Mouse (Mus musculus) forebrain, postnatal 0 days (tissue): ENCODE results near the gene Slc37a3. TPM values are rescaled to one million over a fixed set of nuclear protein-coding genes. Genes with fewer than 3 reads are reported as not detected.

Experiments
- ATAC-seq: fragments of 200-750 bp; cut with Nextera tagmentation; 2 replicates; pipeline ENCODE4 v1.8.0; 2017; ENCODE audit warnings: mild to moderate bottlenecking, moderate library complexity
- DNase-seq: peaks from one replicate; pipeline ENCODE4 v3.0.0-alpha.2; 2015
- H3K27ac ChIP-seq: fragments of 300-500 bp; sonication (generic); 2 replicates; pipeline ENCODE4 v1.5.1; 2014; ENCODE audit warnings: low read depth, mild to moderate bottlenecking, antibody characterized with exemption, low read length, moderate library complexity, mixed read lengths
- H3K27me3 ChIP-seq: fragments of 300-500 bp; sonication (generic); 2 replicates; pipeline ENCODE4 v1.6.1; 2014; ENCODE audit warnings: mild to moderate bottlenecking, low read length, mixed read lengths; ENCODE audit not compliant: insufficient read depth
- H3K36me3 ChIP-seq: fragments of 300-500 bp; sonication (generic); 2 replicates; pipeline ENCODE4 v1.6.1; 2014; ENCODE audit warnings: mild to moderate bottlenecking, moderate library complexity; ENCODE audit not compliant: insufficient read depth
- H3K4me1 ChIP-seq: fragments of 300-500 bp; sonication (generic); 2 replicates; pipeline ENCODE4 v1.6.1; 2014; ENCODE audit warnings: antibody characterized with exemption; ENCODE audit not compliant: insufficient read depth
- H3K4me2 ChIP-seq: fragments of 300-500 bp; sonication (generic); 2 replicates; pipeline ENCODE4 v1.6.1; 2014; ENCODE audit warnings: low read depth, mild to moderate bottlenecking, moderate library complexity
- H3K4me3 ChIP-seq: fragments of 300-500 bp; sonication (generic); 2 replicates; pipeline ENCODE4 v1.5.1; 2014; ENCODE audit warnings: low read depth, low read length, mixed read lengths
- H3K9ac ChIP-seq: fragments of 300-500 bp; sonication (generic); 2 replicates; pipeline ENCODE4 v1.6.1; 2014; ENCODE audit warnings: mild to moderate bottlenecking
- H3K9me3 ChIP-seq: fragments of 300-500 bp; sonication (generic); 2 replicates; pipeline ENCODE4 v1.6.1; 2016; ENCODE audit warnings: low read length
- CTCF ChIP-seq: sonication (generic); IDR thresholded peaks from 2 replicates; pipeline ENCODE4 v1.5.1; 2016; ENCODE audit warnings: antibody characterized with exemption, control low read depth, low read depth
- WGBS: fragments of 180-500 bp; shearing (Covaris S2); extraction: QIAGEN DNeasy Blood & Tissue Kit; methylation state at CpG from one replicate; pipeline ENCODE4 v1.1.7; 2014; 5-methylcytosine and 5-hydroxymethylcytosine counted together
- polyA plus RNA-seq: library from polyadenylated mRNA; unstranded; fragments of >200 nt; fragmentation: Nextera tagmentation; extraction: Ambion mirVana; gene quantifications from 2 replicates; pipeline ENCODE4 v1.2.1, GENCODE M21; 2015
- total RNA-seq: library from RNA; depleted of rRNA; stranded (reverse); fragments of >200 nt; gene quantifications from 2 replicates; pipeline ENCODE4 v1.2.3, GENCODE M21; 2014; rRNA removed

Slc37a3 gene
- total RNA-seq (32.0 and 38.5 TPM in 2 replicates), polyA plus RNA-seq (44.4 and 58.2 TPM in 2 replicates)

DNA sequence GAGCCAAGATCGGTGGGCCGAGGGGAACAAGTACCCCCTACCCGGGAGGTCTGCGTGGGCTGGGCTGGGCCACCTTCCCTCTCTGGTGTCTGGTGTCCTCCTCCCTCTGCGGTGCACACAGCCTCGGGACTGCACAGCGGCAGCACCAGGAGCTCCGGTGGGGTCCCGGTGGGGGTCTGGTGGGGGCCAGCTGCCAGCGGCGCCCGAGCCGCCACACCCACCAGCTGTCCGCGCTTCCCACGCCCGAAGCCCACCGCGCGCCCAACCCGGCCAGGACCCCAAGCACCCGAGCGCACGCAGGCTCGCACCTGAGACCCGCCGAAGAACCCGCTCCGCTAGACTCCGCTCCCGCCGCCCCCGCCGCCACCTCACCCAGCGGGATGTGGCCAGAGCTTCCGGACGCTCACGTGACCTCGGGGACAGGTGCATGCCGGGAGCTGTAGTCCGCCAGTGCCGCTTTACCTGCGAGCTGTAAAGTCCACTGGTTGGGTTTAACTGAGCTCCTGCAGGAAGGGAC, at the start of gene Slc37a3:
Gene Slc37a3 (minus strand): TSS at position 365 of the 517 bp plus-strand sequence.
- peak; percentile 88 for DNase-seq
- Histone ChIP-seq H3K27me3 (no peaks in the 10 kb centered on the region; the same call in 1 of the 2 replicates), H3K27ac (peak within 1 kb of the TSS; percentile 10; the same call in 1 of the 2 replicates), H3K36me3 (no peaks in the 10 kb centered on the region; the same call in 1 of the 2 replicates), H3K4me1 (no peaks in the 10 kb centered on the region), H3K4me2 (peak within 1 kb of the TSS; percentile 63), H3K4me3 (peak within 1 kb of the TSS; percentile 83), H3K9ac (peak within 1 kb of the TSS; percentile 88), H3K9me3 (no peaks in the 10 kb centered on the region)
- WGBS: under 1% methylated on average over 41 of the region's 43 CpGs
- 0 out of 2 replicates have a peak, but pooled peaks have one; percentile 2 for TF ChIP-seq CTCF
- ATAC-seq: peak; percentile 92

GRCm38 (mm10) chr6:39426725-39427124, 49.2 kb upstream of the Slc37a3 start:
- Histone ChIP-seq H3K4me1 (no peaks in the 10 kb centered on the region), H3K4me2 (no peak overlapping the region), H3K4me3 (no peak overlapping the region), H3K9me3 (no peaks in the 10 kb centered on the region), H3K36me3 (no peaks in the 10 kb centered on the region), H3K9ac (no peak overlapping the region), H3K27me3 (no peaks in the 10 kb centered on the region), H3K27ac (no peak overlapping the region)
- 94% methylated on average over 3 of the region's 4 CpGs for WGBS
- ATAC-seq: no peak
- no peak for DNase-seq
- no peak for TF ChIP-seq CTCF

DNA sequence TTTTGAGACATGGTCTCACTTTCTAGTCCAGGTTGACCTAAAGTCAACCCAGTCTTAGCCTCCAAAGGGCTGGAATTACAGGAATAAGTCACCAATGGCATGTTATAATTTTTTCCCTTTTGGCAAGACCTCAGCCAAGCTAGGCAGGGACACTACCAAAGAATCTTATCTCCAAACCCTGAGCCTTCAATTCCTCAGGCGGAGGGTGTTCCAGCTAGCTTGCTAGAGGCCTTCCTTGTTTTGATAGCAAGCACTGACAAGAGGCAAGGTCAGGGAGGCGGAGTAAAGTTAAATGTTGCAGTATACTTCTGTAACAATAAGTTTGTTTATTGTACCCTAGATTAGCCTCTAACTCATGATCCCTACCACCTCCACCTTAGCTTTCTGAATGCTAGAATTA, 47.7 kb upstream of the Slc37a3 start:
- H3K27me3 ChIP-seq: no peaks in the 10 kb centered on the region
- H3K4me3 ChIP-seq: no peak overlapping the region
- H3K27ac ChIP-seq: no peak overlapping the region
- no peak for TF ChIP-seq CTCF
- no peaks in the 10 kb centered on the region for H3K9me3 ChIP-seq
- WGBS: 91% methylated on average over 2 of the region's 2 CpGs
- no peak overlapping the region for H3K9ac ChIP-seq
- H3K4me1 ChIP-seq: no peaks in the 10 kb centered on the region
- DNase-seq (no peak), ATAC-seq (no peak)
- H3K36me3 ChIP-seq: no peaks in the 10 kb centered on the region
- no peak overlapping the region for H3K4me2 ChIP-seq

GRCm38 (mm10) chr6:39423686-39424085, 46.2 kb upstream of the Slc37a3 start:
- 90% methylated on average over 7 of the region's 7 CpGs for WGBS
- Histone ChIP-seq H3K27me3 (no peaks in the 10 kb centered on the region), H3K4me3 (no peak overlapping the region), H3K4me2 (no peak overlapping the region), H3K9ac (no peak overlapping the region), H3K27ac (no peak overlapping the region), H3K36me3 (no peaks in the 10 kb centered on the region), H3K4me1 (no peaks in the 10 kb centered on the region), H3K9me3 (no peaks in the 10 kb centered on the region)
- DNase-seq (no peak), ATAC-seq (no peak)
- TF ChIP-seq CTCF: no peak

DNA sequence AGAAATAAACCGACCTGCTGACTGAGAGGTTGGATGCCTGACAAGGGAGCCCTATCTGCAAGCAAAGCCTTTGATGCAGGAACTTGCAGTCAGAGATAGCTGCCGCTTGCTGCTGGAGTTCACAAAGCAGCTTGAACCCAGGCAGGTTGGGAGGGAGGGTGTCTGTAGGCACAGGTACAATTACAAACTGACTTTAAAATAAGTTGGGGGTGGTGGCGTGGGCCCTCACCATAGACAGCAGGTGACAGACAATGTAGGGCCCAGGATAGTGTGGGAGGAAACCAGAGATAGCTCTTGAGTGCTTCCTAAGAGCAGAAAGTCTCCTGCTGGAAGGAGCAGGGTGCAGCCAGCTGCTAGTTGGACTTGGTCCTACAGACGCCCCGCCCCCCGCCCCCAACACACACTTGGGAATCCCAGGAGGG, 45.7 kb upstream of the Slc37a3 start:
- no peak for TF ChIP-seq CTCF
- Histone ChIP-seq H3K36me3 (no peaks in the 10 kb centered on the region), H3K9ac (no peak overlapping the region), H3K4me2 (no peak overlapping the region), H3K9me3 (no peaks in the 10 kb centered on the region), H3K4me1 (peaks cover 3% of the 10 kb centered on the region; the same call in 1 of the 2 replicates), H3K4me3 (no peak overlapping the region), H3K27me3 (no peaks in the 10 kb centered on the region), H3K27ac (no peak overlapping the region)
- WGBS: 71% methylated on average over 6 of the region's 6 CpGs
- ATAC-seq (no peak), DNase-seq (no peak)

- Histone ChIP-seq H3K9me3 (no peaks in the 10 kb centered on the region), H3K4me3 (peak overlapping the region; percentile 97), H3K36me3 (no peaks in the 10 kb centered on the region), H3K27ac (peak overlapping the region; percentile 95; the same call in 1 of the 2 replicates), H3K9ac (peak overlapping the region; percentile 79; the same call in 1 of the 2 replicates), H3K4me2 (peak overlapping the region; percentile 61), H3K27me3 (no peaks in the 10 kb centered on the region), H3K4me1 (peaks cover 8% of the 10 kb centered on the region; the same call in 1 of the 2 replicates)
- DNase-seq: no peak
- no peak for TF ChIP-seq CTCF
- 41% methylated on average over 4 of the region's 4 CpGs for WGBS
- no peak for ATAC-seq
Observed at GRCm38 (mm10) chr6:39420867-39421266, 43.4 kb upstream of the Slc37a3 start.

DNA sequence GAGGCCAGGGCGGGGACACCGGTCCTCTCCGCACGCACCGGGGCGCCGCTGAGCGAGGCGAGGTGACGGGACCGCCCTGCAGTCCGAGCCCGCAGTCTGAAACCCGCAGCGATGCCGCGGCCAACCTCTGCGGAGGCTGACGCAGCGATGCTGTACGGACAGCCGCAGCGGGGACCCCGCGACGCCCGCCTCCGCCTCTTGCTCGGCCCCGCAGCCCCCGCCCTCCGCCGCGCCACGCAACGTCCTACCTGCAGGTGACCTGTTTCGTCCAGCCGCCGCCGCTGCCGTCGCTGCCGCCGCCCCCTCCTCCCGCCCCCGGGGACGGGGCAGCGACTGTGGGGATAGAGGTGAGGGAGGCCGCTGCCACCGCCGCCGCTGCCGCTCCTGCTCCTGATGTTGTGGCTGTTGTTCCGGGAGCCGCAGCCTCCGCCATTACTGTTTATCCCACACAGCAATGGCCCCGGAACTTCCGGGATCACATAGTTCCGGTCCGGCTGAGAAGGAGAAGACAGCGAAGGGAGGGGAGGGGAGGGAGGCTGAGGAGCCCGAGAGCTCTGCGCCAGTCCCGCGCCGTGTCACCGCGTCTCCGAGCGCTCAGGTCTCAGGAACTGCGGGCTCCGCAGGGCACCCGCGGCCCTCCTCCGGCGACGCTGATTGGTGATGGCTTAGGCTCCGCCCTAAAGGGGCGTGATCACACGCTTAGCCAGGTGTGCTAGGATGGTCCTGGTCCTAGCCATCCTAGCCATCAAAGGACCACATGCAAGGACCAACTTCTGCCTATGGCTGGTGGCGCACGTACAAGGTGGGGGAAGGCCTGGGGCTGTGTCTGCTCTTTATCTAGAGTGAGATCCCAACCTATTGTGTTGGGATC, 42.6 kb upstream of the Slc37a3 start, which contains the start of gene Mkrn1:
Gene Mkrn1 (minus strand): TSS at position 612 of the 871 bp plus-strand sequence.
- Histone ChIP-seq H3K36me3 (no peaks in the 10 kb centered on the region), H3K27ac (peak within 1 kb of the TSS; percentile 95), H3K9ac (peak within 1 kb of the TSS; percentile 79), H3K27me3 (no peaks in the 10 kb centered on the region), H3K4me1 (peaks cover 8% of the 10 kb centered on the region; the same call in 1 of the 2 replicates), H3K9me3 (no peaks in the 10 kb centered on the region), H3K4me3 (peak within 1 kb of the TSS; percentile 97), H3K4me2 (peak within 1 kb of the TSS; percentile 61)
- 4% methylated on average over 57 of the region's 82 CpGs for whole genome bisulfite sequencing
- DNase-seq (peak; percentile 93), ATAC-seq (peak; percentile 94)
- TF ChIP-seq CTCF: peak; percentile 5; the same call in 1 of the 2 replicates
